11 mouse cellular contexts compared by ENCODE assay signal in the genomic region with DNA sequence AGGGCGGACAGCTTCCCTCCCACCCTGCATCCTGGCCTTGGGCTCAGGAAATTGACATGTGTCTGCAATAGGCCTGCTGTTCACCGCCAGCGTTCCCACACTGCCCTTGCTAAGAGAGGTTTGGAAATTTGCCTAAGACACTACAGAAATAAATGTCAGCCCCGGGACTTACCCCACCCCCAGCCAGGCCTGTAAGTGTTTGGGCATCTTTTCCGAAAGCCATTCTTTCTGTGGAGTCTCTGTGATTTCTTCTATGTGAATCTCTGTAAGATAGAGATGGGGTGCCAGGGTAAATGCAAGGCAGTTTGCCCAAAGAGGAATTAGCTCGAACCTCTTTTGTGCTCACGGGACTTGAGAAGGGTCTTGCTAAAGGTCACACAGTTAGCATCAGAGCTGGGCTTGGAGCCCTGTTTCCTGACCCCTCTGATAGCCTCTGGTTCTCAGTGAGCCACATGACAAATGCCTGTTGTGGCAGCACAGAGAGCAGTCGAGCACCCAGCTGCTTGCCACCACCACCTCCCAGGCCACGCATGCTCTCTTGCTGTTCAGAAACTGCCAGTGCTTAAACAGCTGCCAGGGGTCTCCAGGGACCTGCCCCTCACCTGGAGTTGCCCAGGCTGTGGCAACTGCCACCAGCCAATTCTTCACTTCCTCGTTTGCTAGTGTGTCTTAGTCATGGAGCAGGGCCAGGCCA. TPM values are rescaled to one million over a fixed set of nuclear protein-coding genes. Genes with fewer than 3 reads are reported as not detected.
DNase-seq lines count a peak whose midpoint lies in the region; ATAC-seq and TF ChIP-seq lines count a peak whose summit lies in the region.
"Had no signal": no experiment of that assay in that cellular context is flagged by ENCODE, and none has a peak within 500 bp of the region (broad histone marks: within the 10 kb centered on the region; RNA-seq: fewer than 3 reads in every experiment).

No protein-coding gene starts in this region.

- H3K9me3 ChIP-seq in forebrain, postnatal 0 days (ENCODE audit: low read length) = no peaks in the 10 kb centered on the region
- no peaks in the 10 kb centered on the region for H3K9me3 ChIP-seq in forebrain, embryonic 11.5 days (ENCODE audit: control insufficient read depth, low read length)

- DNase-seq in embryo, embryonic 10 days (ENCODE audit: low spot score) = peak; percentile 15
- DNase-seq in embryo, embryonic 9.5 days (ENCODE audit: extremely low spot score) = no peak
- DNase-seq in A20 (ENCODE audit: low read depth, low spot score) = peak; percentile 91
- DNase-seq in heart, adult 2 months = peak; percentile 56 to 75
- DNase-seq in kidney, postnatal 25 days = peak; percentile 41 to 63
- DNase-seq in gastrocnemius, postnatal 36 days = no peak
- no peak for DNase-seq in forebrain, postnatal 0 days
- no peak for DNase-seq in forebrain, embryonic 11.5 days (ENCODE audit: low spot score)
- DNase-seq: cerebellum, postnatal 10 days had no signal

- no peaks in the 10 kb centered on the region for H3K79me2 ChIP-seq in heart, adult 2 months (replicated peaks; ENCODE audit: control insufficient read depth, insufficient read depth, low read length)

- WGBS in heart, adult 2 months = 9% methylated on average over 10 of the region's 10 CpGs
- 36% methylated on average over 10 of the region's 10 CpGs for WGBS in forebrain, postnatal 0 days
- 59% methylated on average over 10 of the region's 10 CpGs for WGBS in forebrain, embryonic 11.5 days

- ATAC-seq in forebrain, postnatal 0 days = no peak
- ATAC-seq in forebrain, embryonic 11.5 days (replicated peaks; ENCODE audit: low FRiP score) = no peak

- peak overlapping the region; percentile 87 for H3K27ac ChIP-seq in heart, adult 2 months
- no peak overlapping the region for H3K27ac ChIP-seq in forebrain, postnatal 0 days (ENCODE audit: low read depth, low read length)
- H3K27ac ChIP-seq in forebrain, embryonic 11.5 days (ENCODE audit: low read depth, low read length) = no peak overlapping the region
- H3K27ac ChIP-seq: macrophage had no signal

- no peak overlapping the region for H3K4me2 ChIP-seq in forebrain, postnatal 0 days (ENCODE audit: low read depth)
- H3K4me2 ChIP-seq in forebrain, embryonic 11.5 days (ENCODE audit: low read depth, low read length, severe bottlenecking) = no peak overlapping the region

- peaks cover 15% of the 10 kb centered on the region; the same call in 1 of the 2 replicates for H3K4me1 ChIP-seq in heart, adult 2 months (ENCODE audit: control insufficient read depth, insufficient read depth, low read length)
- no peaks in the 10 kb centered on the region; the same call in 1 of the 2 replicates for H3K4me1 ChIP-seq in forebrain, postnatal 0 days (ENCODE audit: insufficient read depth)
- no peaks in the 10 kb centered on the region for H3K4me1 ChIP-seq in forebrain, embryonic 11.5 days (replicated peaks; ENCODE audit: control insufficient read depth, insufficient read depth, low read length)

- H3K36me3 ChIP-seq in heart, adult 2 months (ENCODE audit: control insufficient read depth, insufficient read depth, low read length) = peaks cover 6% of the 10 kb centered on the region; the same call in 1 of the 2 replicates
- H3K36me3 ChIP-seq in forebrain, postnatal 0 days (ENCODE audit: insufficient read depth) = no peaks in the 10 kb centered on the region
- no peaks in the 10 kb centered on the region for H3K36me3 ChIP-seq in forebrain, embryonic 11.5 days (ENCODE audit: control insufficient read depth, insufficient read depth, low read length)

- intact Hi-C loops in heart, adult 2 months (cut with DNase I) = no loop called here
- intact Hi-C loops in gastrocnemius, postnatal 36 days (cut with DNase I) = no loop called here

- no peak for TF ChIP-seq POLR2A in heart, adult 2 months (IDR thresholded peaks at IDR 0.05; ENCODE audit: insufficient read depth, low read depth, low read length)

- peak; percentile 38; the same call in 1 of the 2 replicates for TF ChIP-seq EP300 in heart, adult 2 months (IDR thresholded peaks at IDR 0.05; ENCODE audit: insufficient read depth, low read depth, low read length)

- no peak for TF ChIP-seq CTCF in heart, adult 2 months (IDR thresholded peaks at IDR 0.05)
- no peak for TF ChIP-seq CTCF in forebrain, postnatal 0 days (IDR thresholded peaks at IDR 0.05; ENCODE audit: low read depth)

- peak overlapping the region; percentile 58 for H3K9ac ChIP-seq in heart, adult 2 months (ENCODE audit: low read depth, low read length)
- H3K9ac ChIP-seq in forebrain, postnatal 0 days = no peak overlapping the region
- H3K9ac ChIP-seq in forebrain, embryonic 11.5 days (ENCODE audit: low read length) = no peak overlapping the region

- H3K27me3 ChIP-seq in heart, adult 2 months (ENCODE audit: control insufficient read depth, insufficient read depth, low read length) = no peaks in the 10 kb centered on the region; the same call in 1 of the 2 replicates
- peaks cover 5% of the 10 kb centered on the region; the same call in 1 of the 2 replicates for H3K27me3 ChIP-seq in forebrain, postnatal 0 days (ENCODE audit: insufficient read depth, low read length)
- H3K27me3 ChIP-seq in forebrain, embryonic 11.5 days (ENCODE audit: control insufficient read depth, insufficient read depth, low read length) = peaks cover 8% of the 10 kb centered on the region; the same call in 1 of the 2 replicates

- no peak overlapping the region for H3K4me3 ChIP-seq in heart, adult 2 months
- no peak overlapping the region for H3K4me3 ChIP-seq in forebrain, postnatal 0 days (ENCODE audit: low read depth, low read length)
- H3K4me3 ChIP-seq in forebrain, embryonic 11.5 days (ENCODE audit: low read depth, low read length) = no peak overlapping the region

RNA-seq across cellular contexts. Expression of gene Kcnk3, which starts 6.0 kb away (rescaled TPM):
- 100 to 1,000 TPM; 259 to 300 TPM for total RNA-seq in heart, adult 2 months (2021)
- 382 and 432 TPM in 2 replicates for polyA plus RNA-seq in heart, adult 2 months (2012; rRNA removed)
- under 1 TPM; 0.44 to 0.46 TPM for total RNA-seq in gastrocnemius, postnatal 36 days (2021)
- 10.8 and 13.1 TPM in 2 replicates for total RNA-seq in forebrain, postnatal 0 days (2014; rRNA removed)
- 6.4 and 7.0 TPM in 2 replicates for polyA plus RNA-seq in forebrain, postnatal 0 days (2015; fragmentation: Nextera tagmentation; extraction: Ambion mirVana)
- polyA plus RNA-seq in forebrain, embryonic 11.5 days (2014; fragmentation: Nextera tagmentation; extraction: Ambion mirVana) = 0.20 and 0.24 TPM in 2 replicates
- polyA plus RNA-seq: macrophage had no signal

RNA-seq across cellular contexts. Expression of gene Cib4, which starts 48.3 kb away (rescaled TPM):
- total RNA-seq in heart, adult 2 months (2021) = not detected
- polyA plus RNA-seq in heart, adult 2 months (2012; rRNA removed) = 0.56 TPM in 1 of 2 replicates, not detected in the other
- total RNA-seq in gastrocnemius, postnatal 36 days (2021) = not detected
- not detected in 2 replicates for total RNA-seq in forebrain, postnatal 0 days (2014; rRNA removed)
- not detected in 2 replicates for polyA plus RNA-seq in forebrain, postnatal 0 days (2015; fragmentation: Nextera tagmentation; extraction: Ambion mirVana)
- not detected in 2 replicates for polyA plus RNA-seq in forebrain, embryonic 11.5 days (2014; fragmentation: Nextera tagmentation; extraction: Ambion mirVana)
- total RNA-seq: ES-E14 had no signal
- polyA plus RNA-seq: macrophage had no signal

RNA-seq across cellular contexts. Expression of gene Slc35f6, which starts 53.8 kb away (rescaled TPM):
- 10 to 100 TPM; 47.2 to 49.9 TPM for total RNA-seq in heart, adult 2 months (2021)
- 119 and 154 TPM in 2 replicates for polyA plus RNA-seq in heart, adult 2 months (2012; rRNA removed)
- 10 to 100 TPM; 11.3 to 12.6 TPM for total RNA-seq in gastrocnemius, postnatal 36 days (2021)
- 31.5 and 48.7 TPM in 2 replicates for total RNA-seq in forebrain, postnatal 0 days (2014; rRNA removed)
- 19.2 and 24.3 TPM in 2 replicates for polyA plus RNA-seq in forebrain, postnatal 0 days (2015; fragmentation: Nextera tagmentation; extraction: Ambion mirVana)
- polyA plus RNA-seq in forebrain, embryonic 11.5 days (2014; fragmentation: Nextera tagmentation; extraction: Ambion mirVana) = 24.1 and 28.3 TPM in 2 replicates

Comparison
In these comparisons a context has a peak if more than half of its experiments do, and no peak if none do; other contexts are left out.
1. DNase-seq: peak in embryo, embryonic 10 days (single experiment), A20 (single experiment), heart, adult 2 months (2 of 2) and kidney, postnatal 25 days (2 of 2); none in embryo, embryonic 9.5 days (single experiment), gastrocnemius, postnatal 36 days (0 of 2), forebrain, postnatal 0 days (single experiment) and forebrain, embryonic 11.5 days (single experiment).
2. RNA of gene Kcnk3, which starts 6.0 kb away (total RNA-seq): 259 to 300 TPM in heart, adult 2 months; 10.8 to 13.1 TPM in forebrain, postnatal 0 days and 0.44 to 0.46 TPM in gastrocnemius, postnatal 36 days; every median in the first group is over 10 times any median in the second.